In genomic region chr13:3907151-3907696, GRCm38 (mm10) we compare ENCODE assay signal across 19 mouse cellular contexts. TPM values are rescaled to one million over a fixed set of nuclear protein-coding genes. Genes with fewer than 3 reads are reported as not detected.
"Had no signal": no experiment of that assay in that cellular context is flagged by ENCODE, and none has a peak within 500 bp of the region (broad histone marks: within the 10 kb centered on the region; RNA-seq: fewer than 3 reads in every experiment).

No protein-coding gene starts in this region.

- H3K9me3 ChIP-seq: kidney, embryonic 15.5 days; limb, embryonic 12.5 days; liver, embryonic 15.5 days; midbrain, embryonic 10.5 days; neural tube, embryonic 15.5 days had no signal

- DNase-seq: kidney, adult 2 months; kidney, postnatal 14 days; layer of hippocampus, postnatal 36 days; lung, postnatal 14 days; midbrain, embryonic 14.5 days; thymus, adult 2 months; thymus, postnatal 36 days had no signal

- H3K9ac ChIP-seq: kidney, embryonic 15.5 days; limb, embryonic 12.5 days; liver, embryonic 15.5 days; neural tube, embryonic 15.5 days had no signal

- H3K4me3 ChIP-seq: kidney, embryonic 15.5 days; limb, embryonic 12.5 days; liver, embryonic 15.5 days; midbrain, embryonic 10.5 days; myocyte; neural tube, embryonic 15.5 days had no signal

- H3K27me3 ChIP-seq: kidney, embryonic 15.5 days; limb, embryonic 12.5 days; liver, embryonic 15.5 days; neural tube, embryonic 15.5 days had no signal

- H3K27ac ChIP-seq: kidney, embryonic 15.5 days; limb, embryonic 12.5 days; liver, embryonic 15.5 days; midbrain, embryonic 10.5 days; neural tube, embryonic 15.5 days had no signal

- H3K4me2 ChIP-seq: kidney, embryonic 15.5 days; limb, embryonic 12.5 days; liver, embryonic 15.5 days; neural tube, embryonic 15.5 days had no signal

- H3K36me3 ChIP-seq: neural tube, embryonic 15.5 days had no signal

- H3K4me1 ChIP-seq: kidney, embryonic 15.5 days; limb, embryonic 12.5 days; midbrain, embryonic 10.5 days; neural tube, embryonic 15.5 days had no signal

RNA-seq across cellular contexts. Expression of gene Tubal3, which starts 10.8 kb away (rescaled TPM):
- total RNA-seq: layer of hippocampus, postnatal 36 days; left cerebral cortex, adult 8-10 months; left cerebral cortex, postnatal 36 days; liver, adult 2 months; megakaryocyte, adult 5-6 weeks had no signal
- polyA plus RNA-seq: kidney, adult 2 months; kidney, embryonic 15.5 days; limb, embryonic 12.5 days; liver, adult 2 months; liver, embryonic 15.5 days; midbrain, embryonic 10.5 days; midbrain, embryonic 14.5 days; myocyte; neural tube, embryonic 11.5 days; neural tube, embryonic 15.5 days; thymus, adult 2 months had no signal

RNA-seq across cellular contexts. Expression of gene Ucn3, which starts 37.9 kb away (rescaled TPM):
- total RNA-seq: layer of hippocampus, postnatal 36 days; liver, adult 2 months; megakaryocyte, adult 5-6 weeks had no signal
- polyA plus RNA-seq: kidney, adult 2 months; kidney, embryonic 15.5 days; limb, embryonic 12.5 days; liver, adult 2 months; liver, embryonic 15.5 days; midbrain, embryonic 10.5 days; midbrain, embryonic 14.5 days; myocyte; neural tube, embryonic 11.5 days; neural tube, embryonic 15.5 days; testis, adult 2 months had no signal

RNA-seq across cellular contexts. Expression of gene Calm5, which starts 53.3 kb away (rescaled TPM):
- total RNA-seq: layer of hippocampus, postnatal 36 days; left cerebral cortex, adult 8-10 months; left cerebral cortex, postnatal 36 days; liver, adult 2 months; megakaryocyte, adult 5-6 weeks had no signal
- polyA plus RNA-seq: kidney, adult 2 months; kidney, embryonic 15.5 days; limb, embryonic 12.5 days; liver, adult 2 months; liver, embryonic 15.5 days; midbrain, embryonic 10.5 days; midbrain, embryonic 14.5 days; myocyte; neural tube, embryonic 11.5 days; neural tube, embryonic 15.5 days; testis, adult 2 months; thymus, adult 2 months had no signal
